Mouse (Mus musculus) small intestine, adult 2 months (tissue): ENCODE measurements around the gene Flywch1.

ENCODE experiments used
- CTCF ChIP-seq: fragments of 200-500 bp; IDR thresholded peaks from 2 replicates; pipeline ENCODE4 v1.5.1; 2012; ENCODE audit warnings: low read depth, mild to moderate bottlenecking, control low read depth, inconsistent platforms, low read length, moderate library complexity, mixed read lengths; ENCODE audit not compliant: insufficient replicate concordance, insufficient read length; ENCODE audit errors: extremely low read depth
- POLR2A ChIP-seq: fragments of 200-500 bp; IDR thresholded peaks from 2 replicates; pipeline ENCODE4 v1.6.1; 2012; ENCODE audit warnings: low read depth, mild to moderate bottlenecking, control low read depth, inconsistent platforms, low read length, moderate library complexity

DNA sequence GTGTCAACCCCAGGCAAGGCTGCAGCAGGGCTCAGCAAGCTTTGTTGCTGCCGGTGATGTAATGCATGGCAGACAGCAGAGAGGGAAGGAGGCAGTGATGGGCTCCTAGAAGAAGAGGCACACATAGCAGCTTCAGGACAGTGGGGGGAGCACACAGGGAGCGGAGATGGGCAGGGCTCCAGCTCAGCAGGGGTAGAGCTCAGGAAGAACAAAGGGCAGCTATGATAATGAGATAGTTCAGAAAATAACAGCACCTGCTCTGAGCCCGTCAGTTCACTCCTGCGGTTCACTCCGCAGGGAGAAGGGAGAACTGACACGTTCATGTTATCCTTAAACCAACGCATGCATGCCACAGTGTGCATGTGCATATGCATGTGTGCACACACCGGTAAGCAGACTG, 12.6 kb downstream of the Flywch1 start:
- no peak for TF ChIP-seq CTCF
- peak; percentile 32; the same call in 1 of the 2 replicates for TF ChIP-seq POLR2A
